Mouse (Mus musculus): ENCODE data around the gene Btbd35f26.
"Not testable (repeated sequence)": the region's sequence is repeated elsewhere in the genome, so short reads cannot be mapped to it uniquely, and the experiment has no call there.

Gene Btbd35f26

GRCm38 (mm10) chrX:31336154-31336553 lies at the start of gene Btbd35f26:
TSS of gene Btbd35f26 (plus strand) at chrX:31336454.
- not testable (repeated sequence) for DNase-seq (ENCODE audit: low spot score)

GRCm38 (mm10) chrX:31341924-31342323 lies 5.7 kb downstream of the Btbd35f26 start:
- DNase-seq (ENCODE audit: low spot score) = peak; percentile 1

- not testable (repeated sequence) for DNase-seq (ENCODE audit: low spot score)
Observed at GRCm38 (mm10) chrX:31383818-31384217, 47.6 kb downstream of the Btbd35f26 start, which contains the start of gene Btbd35f19. TSS of gene Btbd35f19 (minus strand) at chrX:31383918.
